Mouse (Mus musculus) hindbrain, embryonic 14.5 days (tissue): ENCODE results near the gene Mcl1. TPM values are rescaled to one million over a fixed set of nuclear protein-coding genes. Genes with fewer than 3 reads are reported as not detected.
"Not testable (repeated sequence)": the region's sequence is repeated elsewhere in the genome, so short reads cannot be mapped to it uniquely, and the experiment has no call there.

ENCODE experiments used
- ATAC-seq: fragments of 200-750 bp; cut with Nextera tagmentation; 2 replicates; pipeline ENCODE4 v1.8.0; 2017; ENCODE audit warnings: moderate number of reproducible peaks, mild to moderate bottlenecking, moderate TSS enrichment, moderate library complexity; ENCODE audit not compliant: low FRiP score
- DNase-seq: peaks from one replicate; pipeline ENCODE4 v3.0.0-alpha.2; 2015; ENCODE audit warnings: low spot score
- H3K27ac ChIP-seq: fragments of 300-500 bp; sonication (generic); 2 replicates; pipeline ENCODE4 v1.5.1; 2014; ENCODE audit warnings: mild to moderate bottlenecking, moderate library complexity
- H3K27me3 ChIP-seq: fragments of 300-500 bp; sonication (generic); 2 replicates; pipeline ENCODE4 v1.6.1; 2014; ENCODE audit warnings: mild to moderate bottlenecking, low read length, mixed read lengths; ENCODE audit not compliant: control insufficient read depth, insufficient read depth
- H3K36me3 ChIP-seq: fragments of 300-500 bp; sonication (generic); replicated peaks from 2 replicates; pipeline ENCODE4 v1.6.1; 2014; ENCODE audit not compliant: control insufficient read depth, insufficient read depth
- H3K4me1 ChIP-seq: fragments of 300-500 bp; sonication (generic); replicated peaks from 2 replicates; pipeline ENCODE4 v1.6.1; 2014; ENCODE audit warnings: antibody characterized with exemption, low read length, mixed read lengths; ENCODE audit not compliant: control insufficient read depth, insufficient read depth
- H3K4me2 ChIP-seq: fragments of 300-500 bp; sonication (generic); replicated peaks from 2 replicates; pipeline ENCODE4 v1.6.1; 2014; ENCODE audit warnings: mild to moderate bottlenecking, moderate library complexity
- H3K4me3 ChIP-seq: fragments of 300-500 bp; sonication (generic); replicated peaks from 2 replicates; pipeline ENCODE4 v1.5.1; 2014; ENCODE audit warnings: mild to moderate bottlenecking, low read length
- H3K9ac ChIP-seq: fragments of 300-500 bp; sonication (generic); 2 replicates; pipeline ENCODE4 v1.6.1; 2014
- H3K9me3 ChIP-seq: fragments of 300-500 bp; sonication (generic); 2 replicates; pipeline ENCODE4 v1.6.1; 2016; ENCODE audit warnings: low read length; ENCODE audit not compliant: control insufficient read depth
- WGBS: fragments of 180-500 bp; shearing (Covaris S2); extraction: QIAGEN DNeasy Blood & Tissue Kit; methylation state at CpG from one replicate; pipeline ENCODE4 v1.1.7; 2014; 5-methylcytosine and 5-hydroxymethylcytosine counted together
- polyA plus RNA-seq: library from polyadenylated mRNA; unstranded; fragments of >200 nt; fragmentation: Nextera tagmentation; extraction: Ambion mirVana; gene quantifications from 2 replicates; pipeline ENCODE4 v1.2.1, GENCODE M21; 2014

Gene Mcl1
- 60.3 and 72.3 TPM in 2 replicates for polyA plus RNA-seq

GRCm38 (mm10) chr3:95658236-95658867, at the start of gene Mcl1:
Mcl1 (plus strand) TSS chr3:95658788.
- H3K4me2 ChIP-seq, result peak within 1 kb of the TSS; percentile 98
- ATAC-seq (peak; percentile 98), DNase-seq (peak; percentile 94)
- H3K9ac ChIP-seq, result peak within 1 kb of the TSS; percentile 97
- no peaks in the 10 kb centered on the region for H3K27me3 ChIP-seq
- no peaks in the 10 kb centered on the region for H3K9me3 ChIP-seq
- peak within 1 kb of the TSS; percentile 95 for H3K27ac ChIP-seq
- peaks cover 38% of the 10 kb centered on the region for H3K4me1 ChIP-seq
- H3K36me3 ChIP-seq, result peaks cover 32% of the 10 kb centered on the region
- WGBS, result under 1% methylated on average over 38 of the region's 43 CpGs
- peak within 1 kb of the TSS; percentile 86 for H3K4me3 ChIP-seq

DNA sequence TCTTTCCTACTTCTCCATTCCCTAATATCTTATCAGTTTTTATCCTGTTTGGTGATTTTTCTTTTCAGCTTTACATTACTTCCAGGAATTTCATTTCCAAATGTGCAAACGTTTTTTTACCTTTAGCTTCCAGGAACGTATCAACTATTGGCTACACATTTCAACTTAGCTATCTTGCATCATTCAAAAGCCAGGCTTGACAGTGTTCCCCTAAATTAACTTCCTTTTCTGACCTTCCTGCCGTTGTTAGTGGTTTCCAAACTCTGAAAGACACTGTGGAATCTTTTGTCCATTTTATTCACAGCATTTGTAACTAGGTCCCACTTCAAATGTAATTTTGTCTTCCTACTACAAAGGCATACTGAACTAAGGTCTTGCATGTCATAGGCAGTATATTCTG, 49.4 kb upstream of the Mcl1 start:
- ATAC-seq, result no peak
- DNase-seq, result no peak
- H3K27me3 ChIP-seq, result no peaks in the 10 kb centered on the region
- H3K4me3 ChIP-seq, result no peak overlapping the region
- H3K27ac ChIP-seq, result no peak overlapping the region
- no peak overlapping the region for H3K4me2 ChIP-seq
- no peaks in the 10 kb centered on the region for H3K4me1 ChIP-seq
- peaks cover 56% of the 10 kb centered on the region for H3K36me3 ChIP-seq
- no peaks in the 10 kb centered on the region for H3K9me3 ChIP-seq
- 81% methylated on average over 3 of the region's 3 CpGs for WGBS
- H3K9ac ChIP-seq, result no peak overlapping the region

DNA sequence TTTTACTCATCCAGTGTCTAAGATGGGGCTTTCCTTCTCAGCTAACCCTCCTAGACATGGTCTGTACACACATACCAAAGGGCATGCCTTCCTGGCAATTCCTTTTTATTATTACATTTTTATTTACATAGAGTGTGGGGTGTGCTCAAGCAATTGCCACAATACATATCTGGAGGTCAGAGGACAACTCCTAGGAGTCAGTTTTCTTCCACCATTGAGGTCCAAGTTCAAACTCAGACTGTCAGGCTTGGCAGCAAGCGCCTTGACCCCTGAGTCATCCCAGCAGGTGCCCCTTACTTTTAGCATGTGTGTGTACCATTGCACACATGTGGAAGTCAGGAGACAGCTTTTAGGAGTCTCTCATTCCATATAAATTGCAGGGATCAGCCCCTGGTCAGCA, 44.6 kb upstream of the Mcl1 start:
- 97% methylated on average over 1 of the region's 1 CpGs for WGBS
- Histone ChIP-seq H3K4me1 (no peaks in the 10 kb centered on the region), H3K27ac (no peak overlapping the region), H3K36me3 (peaks cover 59% of the 10 kb centered on the region), H3K4me2 (no peak overlapping the region), H3K9ac (no peak overlapping the region), H3K27me3 (no peaks in the 10 kb centered on the region), H3K4me3 (no peak overlapping the region), H3K9me3 (no peaks in the 10 kb centered on the region)
- DNase-seq (no peak), ATAC-seq (no peak)

GRCm38 (mm10) chr3:95618511-95618910, 40.1 kb upstream of the Mcl1 start:
- no peak overlapping the region for H3K9ac ChIP-seq
- H3K4me2 ChIP-seq, result no peak overlapping the region
- ATAC-seq, result no peak
- H3K27me3 ChIP-seq, result no peaks in the 10 kb centered on the region
- WGBS, result 96% methylated on average over 1 of the region's 1 CpGs
- no peaks in the 10 kb centered on the region for H3K9me3 ChIP-seq
- no peak for DNase-seq
- H3K4me1 ChIP-seq, result no peaks in the 10 kb centered on the region
- no peak overlapping the region for H3K4me3 ChIP-seq
- no peak overlapping the region for H3K27ac ChIP-seq
- peaks cover 53% of the 10 kb centered on the region for H3K36me3 ChIP-seq

GRCm38 (mm10) chr3:95621241-95621640, 37.3 kb upstream of the Mcl1 start:
- DNase-seq, result no peak
- H3K9me3 ChIP-seq, result no peaks in the 10 kb centered on the region
- H3K27ac ChIP-seq, result no peak overlapping the region
- H3K4me2 ChIP-seq, result no peak overlapping the region
- peaks cover 43% of the 10 kb centered on the region for H3K36me3 ChIP-seq
- no peaks in the 10 kb centered on the region for H3K27me3 ChIP-seq
- no peak overlapping the region for H3K9ac ChIP-seq
- H3K4me3 ChIP-seq, result no peak overlapping the region
- no peak for ATAC-seq
- WGBS, result 87% methylated on average over 1 of the region's 1 CpGs
- H3K4me1 ChIP-seq, result peaks cover 7% of the 10 kb centered on the region

- not testable (repeated sequence) for H3K4me2 ChIP-seq, ATAC-seq, H3K4me3 ChIP-seq, H3K27me3 ChIP-seq, DNase-seq, H3K9ac ChIP-seq, H3K9me3 ChIP-seq, H3K27ac ChIP-seq
- Histone ChIP-seq H3K4me1 (peaks cover 13% of the 10 kb centered on the region), H3K36me3 (peaks cover 43% of the 10 kb centered on the region)
- WGBS, result 93% methylated on average over 20 of the region's 20 CpGs
These were observed 36.2 kb upstream of the Mcl1 start for GRCm38 (mm10) chr3:95622421-95622820.

DNA sequence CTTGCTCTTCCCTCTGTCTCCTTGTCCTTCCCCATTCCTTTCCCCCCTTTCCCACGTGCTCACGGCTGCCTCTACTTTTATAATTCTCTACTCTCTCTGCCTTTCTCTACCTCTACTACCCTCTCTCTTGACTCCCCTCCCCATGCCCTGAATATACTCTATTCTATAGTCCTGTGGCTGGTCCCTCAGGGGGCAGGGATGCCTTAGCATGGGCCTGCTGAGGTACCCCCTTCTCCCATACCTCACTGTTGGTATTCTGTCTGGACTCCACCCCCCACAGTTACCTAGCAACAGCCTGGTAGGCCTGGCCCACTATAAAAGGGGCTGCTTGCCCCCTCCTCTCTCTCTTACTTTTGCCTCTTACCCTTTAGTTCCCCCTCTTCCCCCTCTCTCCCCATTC, 35.0 kb upstream of the Mcl1 start:
- no peak overlapping the region for H3K4me3 ChIP-seq
- DNase-seq (no peak), ATAC-seq (no peak)
- H3K4me2 ChIP-seq, result no peak overlapping the region
- no peak overlapping the region for H3K27ac ChIP-seq
- H3K9ac ChIP-seq, result no peak overlapping the region
- H3K36me3 ChIP-seq, result peaks cover 44% of the 10 kb centered on the region
- 44% methylated on average over 2 of the region's 2 CpGs for WGBS
- no peaks in the 10 kb centered on the region for H3K9me3 ChIP-seq
- no peaks in the 10 kb centered on the region for H3K27me3 ChIP-seq
- peaks cover 13% of the 10 kb centered on the region for H3K4me1 ChIP-seq

DNA sequence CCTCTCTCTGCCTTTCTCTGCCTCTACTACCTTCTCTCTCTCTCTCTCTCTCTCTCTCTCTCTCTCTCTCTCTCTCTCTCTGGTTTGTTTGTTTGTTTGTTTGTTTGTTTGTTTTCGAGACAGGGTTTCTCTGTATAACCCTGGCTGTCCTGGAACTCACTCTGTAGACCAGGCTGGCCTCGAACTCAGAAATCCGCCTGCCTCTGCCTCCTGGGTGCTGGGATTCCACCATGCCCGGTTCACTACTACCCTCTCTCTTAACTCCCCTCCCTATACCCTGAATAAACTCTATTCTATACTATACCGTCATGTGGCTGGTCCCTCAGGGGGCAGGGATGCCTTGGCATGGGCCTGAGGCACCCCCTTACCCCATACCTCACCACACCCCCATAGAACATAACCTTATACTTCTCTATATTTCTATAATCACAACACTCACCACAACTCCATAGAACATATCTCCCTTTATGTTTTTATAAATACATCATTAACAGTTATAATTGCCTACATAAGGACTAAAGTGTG, 34.5 kb upstream of the Mcl1 start:
- Histone ChIP-seq H3K27ac (peak overlapping the region; percentile 79), H3K4me3 (peak overlapping the region; percentile 48), H3K36me3 (peaks cover 45% of the 10 kb centered on the region), H3K4me1 (peaks cover 13% of the 10 kb centered on the region), H3K9ac (peak overlapping the region; percentile 53), H3K4me2 (peak overlapping the region; percentile 55)
- not testable (repeated sequence) for H3K9me3 ChIP-seq, ATAC-seq, DNase-seq, H3K27me3 ChIP-seq
- WGBS, result 67% methylated on average over 5 of the region's 5 CpGs

DNA sequence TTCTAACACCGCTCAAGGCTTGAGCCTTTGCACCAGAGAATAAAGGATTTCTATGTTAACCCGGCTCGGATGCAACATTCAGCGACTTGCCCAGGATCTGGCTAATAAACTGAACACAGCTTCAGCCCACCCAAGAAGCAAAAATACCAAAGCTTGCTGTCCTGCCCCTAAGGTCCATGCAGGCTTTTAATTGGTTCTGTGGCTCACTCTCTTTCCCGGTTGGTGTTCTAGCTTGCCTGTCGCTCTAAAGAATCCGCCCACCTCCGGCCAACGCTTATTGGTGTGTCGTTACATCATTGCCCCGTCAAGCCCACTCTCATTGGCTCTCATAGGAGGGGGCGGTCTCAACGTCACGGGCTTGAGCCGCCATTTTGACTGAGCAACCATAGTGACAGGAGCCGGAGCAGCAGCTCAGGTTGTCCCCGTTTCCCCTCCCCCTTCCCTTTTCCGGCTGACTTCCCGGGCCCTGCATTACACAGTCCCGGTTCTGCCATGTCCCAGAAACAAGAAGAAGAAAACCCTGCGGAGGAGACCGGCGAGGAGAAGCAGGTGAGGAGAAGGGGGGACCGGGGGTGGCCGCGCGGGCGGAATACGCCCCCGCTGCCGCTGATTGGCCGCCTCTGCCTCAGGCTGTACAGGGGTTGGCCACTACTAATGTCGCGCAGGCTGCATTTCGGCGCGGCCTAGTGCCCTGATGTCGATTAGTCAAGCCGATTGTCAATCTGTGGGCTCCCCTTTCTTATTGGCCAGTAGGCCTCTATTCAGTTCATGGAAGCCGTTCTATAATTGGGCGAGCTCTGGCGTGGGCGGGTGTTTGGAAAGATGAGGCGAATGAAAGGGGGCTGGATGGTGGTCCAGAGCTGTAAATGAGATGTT, 33.7 kb upstream of the Mcl1 start, which contains the start of gene Ensa:
Ensa (plus strand) TSS at position 366 of the 876 bp plus-strand sequence.
- Histone ChIP-seq H3K36me3 (peaks cover 45% of the 10 kb centered on the region), H3K4me3 (peak within 1 kb of the TSS; percentile 48), H3K27ac (peak within 1 kb of the TSS; percentile 94), H3K27me3 (no peaks in the 10 kb centered on the region), H3K9me3 (no peaks in the 10 kb centered on the region), H3K9ac (peak within 1 kb of the TSS; percentile 67), H3K4me1 (peaks cover 13% of the 10 kb centered on the region), H3K4me2 (peak within 1 kb of the TSS; percentile 87)
- WGBS, result under 1% methylated on average over 44 of the region's 44 CpGs
- ATAC-seq (peak; percentile 98), DNase-seq (peak; percentile 98)
